Mouse (Mus musculus) heart, adult 9 months (tissue): ENCODE measurements around the gene Pnmal1.
A peak's percentile ranks its signal among the peaks of the same experiment; 100 is the strongest.

Source experiments
- DNase-seq, 2 experiments: peaks; one replicate each; pipeline ENCODE4 v3.0.0; 2022; ENCODE audit warnings: low spot score in 2 of 2

Gene Pnmal1

GRCm38 (mm10) chr7:16959539-16960187, at the start of gene Pnmal1:
TSS of gene Pnmal1 (plus strand) at chr7:16959679.
- no peak for DNase-seq

- no peak for DNase-seq
Observed at GRCm38 (mm10) chr7:16909909-16910308, 49.6 kb upstream of the Pnmal1 start.

- no peak for DNase-seq
Observed at GRCm38 (mm10) chr7:16911904-16912303, 47.6 kb upstream of the Pnmal1 start.

- peak; percentile 77 to 80 for DNase-seq
Observed at GRCm38 (mm10) chr7:16912360-16912759, 47.1 kb upstream of the Pnmal1 start.

GRCm38 (mm10) chr7:16913806-16914452, 45.5 kb upstream of the Pnmal1 start:
- DNase-seq = peak; percentile 67 to 70

GRCm38 (mm10) chr7:16914453-16915343, 44.8 kb upstream of the Pnmal1 start:
- DNase-seq = peak in 1 of 2 experiments; percentile 14

- DNase-seq = no peak
Observed at GRCm38 (mm10) chr7:16915461-16916340, 43.8 kb upstream of the Pnmal1 start.

- DNase-seq = no peak
Observed at GRCm38 (mm10) chr7:16916342-16917265, 42.9 kb upstream of the Pnmal1 start.

- DNase-seq = no peak
Observed at GRCm38 (mm10) chr7:16917447-16917846, 42.0 kb upstream of the Pnmal1 start.

GRCm38 (mm10) chr7:16918014-16918413, 41.5 kb upstream of the Pnmal1 start:
- DNase-seq = no peak

- no peak for DNase-seq
Observed at GRCm38 (mm10) chr7:16918670-16919069, 40.8 kb upstream of the Pnmal1 start.

- no peak for DNase-seq
Observed at GRCm38 (mm10) chr7:16919395-16920149, 39.9 kb upstream of the Pnmal1 start.

GRCm38 (mm10) chr7:16920150-16920579, 39.3 kb upstream of the Pnmal1 start:
- no peak for DNase-seq

- DNase-seq = no peak
Observed at GRCm38 (mm10) chr7:16920818-16921791, 38.4 kb upstream of the Pnmal1 start.

GRCm38 (mm10) chr7:16921881-16922335, 37.6 kb upstream of the Pnmal1 start:
- no peak for DNase-seq

GRCm38 (mm10) chr7:16922360-16922973, 37.0 kb upstream of the Pnmal1 start:
- DNase-seq = no peak

GRCm38 (mm10) chr7:16923283-16924036, 36.0 kb upstream of the Pnmal1 start:
- no peak for DNase-seq
